Mouse (Mus musculus): ENCODE results near the gene Retreg1.

GRCm38 (mm10) chr15:25797179-25797578 lies 45.8 kb upstream of the Retreg1 start:
- TF ChIP-seq CTCF (IDR thresholded peaks at IDR 0.05; ENCODE audit: borderline replicate concordance, insufficient read depth, low read length) (no peak), POLR2A (IDR thresholded peaks at IDR 0.05; ENCODE audit: low read depth, low read length) (no peak)
